Mouse (Mus musculus) spleen, postnatal 36 days (tissue): ENCODE measurements around the gene Mrpl45.
"Not testable (repeated sequence)": the region's sequence is repeated elsewhere in the genome, so short reads cannot be mapped to it uniquely, and the experiment has no call there.

Source experiments
- DNase-seq, 2 experiments: peaks; one replicate each; pipeline ENCODE4 v3.0.0; 2022; ENCODE audit warnings: low spot score in 2 of 2, mixed read lengths in 1 of 2

Gene Mrpl45

DNA sequence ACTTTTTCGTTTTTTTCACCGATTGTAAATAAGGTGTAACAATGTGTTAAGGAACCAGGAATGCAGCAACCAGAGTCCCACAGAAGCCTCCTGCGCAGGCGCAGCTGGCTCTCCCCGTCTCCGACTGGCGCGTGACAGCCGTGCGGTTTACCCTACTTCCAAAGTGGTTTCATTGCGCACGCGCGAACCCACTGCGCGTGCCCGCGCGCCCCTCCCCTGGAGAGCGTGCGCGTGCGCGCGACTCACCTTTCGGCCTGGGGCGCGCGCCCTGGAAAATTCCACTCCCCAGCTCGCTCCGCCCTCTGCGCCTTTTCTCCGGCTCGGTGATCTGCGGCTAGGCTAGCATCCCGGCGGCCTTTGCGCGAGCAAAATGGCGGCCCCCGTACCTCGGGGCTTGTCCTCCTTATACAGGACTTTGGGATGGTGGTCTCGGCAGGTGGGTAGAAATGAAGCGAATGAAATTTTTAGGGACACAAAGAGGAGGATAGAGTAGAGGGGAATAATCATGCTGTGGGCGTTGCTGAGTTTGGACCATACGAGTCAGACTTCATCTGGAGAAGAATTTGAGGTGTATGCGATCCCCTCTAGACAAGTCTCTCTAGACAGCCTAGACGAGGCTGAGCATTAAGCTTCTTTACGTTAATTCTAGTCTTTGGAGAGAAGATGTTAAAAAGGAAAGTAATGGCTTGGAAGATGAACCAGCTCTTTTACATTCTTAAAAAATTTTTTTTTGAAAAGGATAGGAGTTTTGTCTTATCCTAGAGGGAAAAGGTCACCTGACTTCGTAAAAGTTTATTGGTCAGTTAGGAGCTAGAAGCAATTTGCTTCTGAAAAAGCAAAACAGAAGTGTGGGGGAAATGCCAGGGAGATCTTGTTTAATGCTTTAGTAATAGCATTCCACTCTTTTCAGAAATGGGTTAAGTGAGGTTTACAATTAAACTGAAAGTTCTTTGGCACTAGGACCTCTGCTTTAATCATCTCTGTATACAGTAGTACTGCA, at the start of gene Mrpl45:
Mrpl45 (plus strand) TSS at position 213 of the 1,000 bp plus-strand sequence.
- DNase-seq = peak; percentile 96 to 98

DNA sequence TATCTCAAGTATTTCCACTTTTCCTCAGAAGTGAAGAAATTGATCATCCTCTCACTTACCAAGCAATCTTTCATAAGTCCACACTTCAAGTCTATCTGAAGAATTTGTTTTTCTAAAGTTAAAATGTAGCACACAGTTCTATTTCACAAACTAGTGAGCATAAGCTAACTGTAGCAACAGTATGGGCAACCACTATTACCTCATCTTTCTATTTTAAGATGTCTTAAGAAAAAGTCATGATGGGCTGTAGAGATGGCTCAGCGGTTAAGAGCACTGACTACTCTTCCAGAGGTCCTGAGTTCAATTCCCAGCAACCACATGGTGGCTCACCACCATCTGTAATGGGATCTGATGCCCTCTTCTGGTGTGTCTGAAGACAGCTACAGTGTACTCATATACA, 49.0 kb upstream of the Mrpl45 start:
- DNase-seq = not testable (repeated sequence)

- not testable (repeated sequence) for DNase-seq
Measured at GRCm38 (mm10) chr11:97270004-97270403, 45.5 kb upstream of the Mrpl45 start.

- no peak for DNase-seq
Measured at GRCm38 (mm10) chr11:97272835-97273234, 42.7 kb upstream of the Mrpl45 start.

GRCm38 (mm10) chr11:97273613-97274012, 41.9 kb upstream of the Mrpl45 start:
- DNase-seq = no peak

GRCm38 (mm10) chr11:97274947-97275346, 40.6 kb upstream of the Mrpl45 start:
- not testable (repeated sequence) for DNase-seq

DNA sequence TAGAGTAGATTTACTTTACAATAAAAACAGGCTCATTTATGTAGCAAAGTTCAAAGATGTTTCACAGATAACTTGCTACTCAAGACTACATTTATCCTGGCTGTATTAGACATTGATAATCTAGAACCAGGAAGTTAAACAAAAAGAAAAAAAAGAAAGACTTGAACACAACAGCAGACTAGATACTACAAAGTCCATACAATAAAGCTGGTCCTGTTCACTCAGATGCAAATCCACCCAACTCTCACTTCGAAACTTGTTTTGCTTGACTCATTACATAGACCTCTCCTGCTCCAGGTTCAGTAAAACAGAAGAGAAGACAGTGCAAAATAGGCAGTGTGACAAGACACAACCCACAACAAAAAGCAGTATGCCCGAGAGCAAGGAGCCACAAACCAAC, 40.2 kb upstream of the Mrpl45 start:
- DNase-seq = no peak

GRCm38 (mm10) chr11:97276019-97276418, 39.5 kb upstream of the Mrpl45 start:
- no peak for DNase-seq

GRCm38 (mm10) chr11:97277166-97277565, 38.4 kb upstream of the Mrpl45 start:
- DNase-seq = no peak

GRCm38 (mm10) chr11:97278456-97278855, 37.1 kb upstream of the Mrpl45 start:
- no peak for DNase-seq

- no peak for DNase-seq
Measured at GRCm38 (mm10) chr11:97279040-97279404, 36.5 kb upstream of the Mrpl45 start.

DNA sequence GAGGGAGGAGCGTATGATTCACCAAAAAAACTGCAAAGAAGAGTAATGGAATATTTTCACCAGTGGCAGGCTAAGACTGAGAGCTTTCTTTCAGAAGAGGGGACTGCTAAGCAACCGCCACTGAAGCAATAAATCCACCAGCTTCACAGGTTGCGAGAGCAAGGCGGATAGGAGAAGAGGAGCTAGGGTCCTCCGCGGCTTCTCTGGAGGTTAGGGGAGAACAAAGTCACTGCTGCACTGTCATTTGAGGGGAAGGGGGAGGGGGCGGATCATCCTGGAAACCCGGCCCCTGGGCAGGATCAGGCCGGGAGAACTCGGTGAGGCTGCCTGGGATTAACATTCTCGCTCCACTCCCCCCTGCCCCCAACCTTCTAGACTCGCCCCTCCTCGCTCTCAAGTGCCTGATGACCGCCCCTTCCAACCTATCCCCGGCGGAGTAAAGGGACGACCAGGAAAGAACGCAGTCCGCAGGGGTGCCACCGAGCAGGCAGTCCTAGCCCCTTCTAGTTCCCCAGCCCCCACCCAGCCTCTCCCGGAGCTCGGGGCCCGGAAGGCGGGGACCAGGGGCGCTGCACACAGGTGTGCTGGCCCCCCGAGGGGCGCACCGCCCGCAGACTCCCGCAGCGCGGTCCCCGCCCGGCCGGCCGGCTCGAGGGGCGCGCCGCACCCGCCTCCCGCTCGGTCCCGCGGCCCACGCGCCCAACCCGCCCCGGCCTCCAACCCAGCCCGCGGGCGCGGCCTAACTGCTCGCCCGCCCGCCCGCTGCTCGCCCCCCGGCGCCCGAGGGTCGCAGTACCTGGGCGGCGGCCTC, 35.9 kb upstream of the Mrpl45 start:
- peak; percentile 10 to 15 for DNase-seq

DNA sequence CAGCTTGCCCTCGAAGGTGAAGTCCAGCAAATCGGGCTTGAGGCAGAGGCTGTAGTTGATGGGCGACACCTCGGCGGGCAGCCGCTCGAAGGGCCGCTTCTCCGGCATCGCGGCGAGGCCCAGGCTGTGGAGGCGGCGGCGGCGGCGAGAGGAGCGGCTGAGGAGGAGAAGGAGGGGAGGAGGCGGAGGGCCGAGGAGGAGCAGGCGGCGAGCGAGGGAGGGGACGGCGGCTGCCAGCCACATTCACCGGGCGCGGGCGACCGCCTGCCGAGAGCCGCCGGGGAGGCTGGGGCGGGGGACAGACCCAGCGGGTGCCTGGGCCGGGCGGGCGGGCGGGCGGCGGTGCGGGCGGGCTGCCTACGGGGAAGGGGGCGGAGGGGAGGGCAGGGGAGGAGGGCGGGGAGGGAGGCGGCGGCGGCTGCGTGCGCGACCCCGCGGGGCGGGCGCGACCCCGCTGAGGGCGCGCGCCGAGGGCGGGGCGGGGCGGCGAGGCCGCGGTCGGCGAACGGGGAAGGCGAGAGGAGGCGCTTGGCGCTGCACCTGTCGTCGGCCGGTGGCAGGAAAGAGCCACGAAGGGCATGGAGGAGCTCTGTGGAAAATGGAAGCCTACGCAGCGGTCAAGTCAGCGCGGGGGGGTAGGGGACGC, 35.2 kb upstream of the Mrpl45 start, which contains the start of gene Npepps:
Npepps (minus strand) TSS at position 423 of the 646 bp plus-strand sequence.
- peak; percentile 75 for DNase-seq

DNA sequence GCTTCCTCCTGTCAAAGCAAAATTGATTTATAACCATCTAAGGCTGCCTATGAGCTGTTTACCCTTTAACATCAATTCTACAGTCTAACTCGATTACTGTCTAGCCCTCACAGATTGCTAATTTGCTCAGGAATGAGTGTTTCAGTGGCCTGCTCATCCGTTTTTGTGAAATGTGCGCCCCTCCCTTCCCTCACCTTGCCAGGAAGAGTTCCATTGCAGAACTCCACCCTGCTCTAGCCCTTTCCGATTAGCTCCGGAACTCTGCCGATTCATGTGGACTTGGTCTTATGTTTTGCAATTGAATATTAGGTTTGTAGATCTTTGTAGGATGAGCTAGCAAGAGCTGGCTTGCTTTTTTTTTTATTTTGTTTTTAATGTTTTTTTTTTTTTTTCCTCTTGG, 33.3 kb upstream of the Mrpl45 start:
- peak in 1 of 2 experiments; percentile 11 for DNase-seq

DNA sequence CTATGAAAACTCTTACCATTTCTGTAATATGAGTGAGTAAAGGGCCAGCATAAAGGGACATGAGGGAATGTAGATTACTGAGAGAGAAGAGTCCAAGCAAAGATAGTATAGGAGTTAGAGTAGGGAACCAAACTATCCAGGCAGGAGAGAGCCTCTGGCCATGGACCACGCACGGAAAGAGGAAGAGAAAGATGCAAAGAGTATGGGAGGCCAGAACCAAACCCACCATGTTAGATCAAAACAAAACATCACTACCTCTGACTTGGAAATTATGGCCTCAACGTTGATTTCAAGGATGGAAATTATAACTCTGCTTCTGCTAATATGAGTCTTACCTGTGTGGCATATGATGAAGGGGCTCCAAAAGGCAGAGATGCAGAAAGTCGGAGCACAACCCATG, 30.7 kb upstream of the Mrpl45 start:
- no peak for DNase-seq

DNA sequence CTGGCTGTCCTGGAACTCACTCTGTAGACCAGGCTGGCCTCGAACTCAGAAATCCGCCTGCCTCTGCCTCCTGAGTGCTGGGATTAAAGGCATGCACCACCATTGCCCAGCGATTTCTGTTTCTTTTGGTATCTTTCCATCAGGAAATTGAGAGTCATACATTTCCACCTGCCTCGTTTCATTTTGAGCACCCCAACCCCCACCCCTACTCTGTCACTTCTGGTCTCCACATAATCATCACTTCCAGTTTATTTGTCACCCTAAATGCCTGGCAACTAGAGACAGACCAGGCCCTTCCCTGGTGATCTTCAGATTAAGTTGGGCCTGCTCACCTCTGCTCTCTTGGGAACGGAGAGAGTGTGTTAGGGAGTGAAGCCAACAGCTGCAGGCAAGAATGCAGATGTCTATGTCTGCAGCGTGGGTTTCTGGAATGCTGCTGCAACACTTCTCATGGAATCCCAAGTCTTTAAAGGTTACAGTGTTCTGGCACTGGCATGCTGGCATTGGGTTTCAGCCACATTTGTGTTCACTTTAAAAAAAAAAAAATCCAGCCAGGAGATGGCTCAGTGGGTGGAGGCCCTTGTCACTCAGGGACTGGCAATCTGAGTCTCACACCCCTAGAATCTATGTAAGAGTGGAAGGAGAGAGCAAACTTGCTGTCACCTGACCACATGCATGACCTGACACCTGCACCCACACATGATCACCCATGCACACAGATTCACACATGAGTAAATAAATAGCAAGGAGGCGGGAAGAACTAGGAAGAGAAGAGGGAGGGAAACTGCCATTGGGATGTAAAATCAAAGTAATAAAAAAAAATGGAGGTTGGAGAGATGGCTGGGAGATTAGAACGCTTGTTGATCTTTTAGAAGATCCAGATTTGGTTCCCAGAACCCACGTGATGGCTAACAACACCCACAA, 29.4 kb upstream of the Mrpl45 start:
- no peak for DNase-seq

- no peak for DNase-seq
Measured at GRCm38 (mm10) chr11:97286973-97287372, 28.5 kb upstream of the Mrpl45 start.

GRCm38 (mm10) chr11:97287643-97288042, 27.9 kb upstream of the Mrpl45 start:
- DNase-seq = no peak

- DNase-seq = no peak
Measured at GRCm38 (mm10) chr11:97289276-97290230, 26.0 kb upstream of the Mrpl45 start.

- no peak for DNase-seq
Measured at GRCm38 (mm10) chr11:97292731-97293130, 22.8 kb upstream of the Mrpl45 start.
